Mouse (Mus musculus): ENCODE results near the gene Ccr1l1.
"Not testable (repeated sequence)": the region's sequence is repeated elsewhere in the genome, so short reads cannot be mapped to it uniquely, and the experiment has no call there.

Gene Ccr1l1

GRCm38 (mm10) chr9:123978308-123978707 is at the start of gene Ccr1l1:
Gene Ccr1l1, minus strand, starts transcription at chr9:123978408.
- DNase-seq (ENCODE audit: low read depth, low spot score), result no peak

- DNase-seq (ENCODE audit: low read depth, low spot score), result no peak
Measured at GRCm38 (mm10) chr9:124021672-124022071, 43.5 kb upstream of the Ccr1l1 start, which contains the start of gene Ccr3. Gene Ccr3, plus strand, starts transcription at chr9:124021972.

GRCm38 (mm10) chr9:124019887-124020286 is 41.7 kb upstream of the Ccr1l1 start:
- no peak for DNase-seq (ENCODE audit: low read depth, low spot score)

- DNase-seq (ENCODE audit: low read depth, low spot score), result no peak
Measured at GRCm38 (mm10) chr9:124016048-124016447, 37.8 kb upstream of the Ccr1l1 start.

- DNase-seq (ENCODE audit: low read depth, low spot score), result no peak
Measured at GRCm38 (mm10) chr9:124014985-124015652, 36.9 kb upstream of the Ccr1l1 start.

- DNase-seq (ENCODE audit: low read depth, low spot score), result no peak
Measured at GRCm38 (mm10) chr9:124013270-124013669, 35.1 kb upstream of the Ccr1l1 start.

- no peak for DNase-seq (ENCODE audit: low read depth, low spot score)
Measured at GRCm38 (mm10) chr9:124012691-124013090, 34.5 kb upstream of the Ccr1l1 start.

GRCm38 (mm10) chr9:123999784-124000183 is 21.6 kb upstream of the Ccr1l1 start:
- DNase-seq (ENCODE audit: low read depth, low spot score), result no peak

- no peak for DNase-seq (ENCODE audit: low read depth, low spot score)
Measured at GRCm38 (mm10) chr9:123997719-123998118, 19.5 kb upstream of the Ccr1l1 start.

GRCm38 (mm10) chr9:123991312-123991906 is 13.2 kb upstream of the Ccr1l1 start:
- DNase-seq (ENCODE audit: low read depth, low spot score), result no peak

- no peak for DNase-seq (ENCODE audit: low read depth, low spot score)
Measured at GRCm38 (mm10) chr9:123989671-123990070, 11.5 kb upstream of the Ccr1l1 start.

GRCm38 (mm10) chr9:123986217-123986616 is 8.0 kb upstream of the Ccr1l1 start:
- no peak for DNase-seq (ENCODE audit: low read depth, low spot score)

- no peak for DNase-seq (ENCODE audit: low read depth, low spot score)
Measured at GRCm38 (mm10) chr9:123984943-123985342, 6.7 kb upstream of the Ccr1l1 start.

- DNase-seq (ENCODE audit: low read depth, low spot score), result no peak
Measured at GRCm38 (mm10) chr9:123982720-123983119, 4.5 kb upstream of the Ccr1l1 start.

GRCm38 (mm10) chr9:123981909-123982308 is 3.7 kb upstream of the Ccr1l1 start:
- DNase-seq (ENCODE audit: low read depth, low spot score), result no peak

GRCm38 (mm10) chr9:123980858-123981475 is 2.8 kb upstream of the Ccr1l1 start:
- DNase-seq (ENCODE audit: low read depth, low spot score), result not testable (repeated sequence)

- peak; percentile 59 for DNase-seq (ENCODE audit: low read depth, low spot score)
Measured at GRCm38 (mm10) chr9:123976876-123977663, 1.1 kb downstream of the Ccr1l1 start.

- no peak for DNase-seq (ENCODE audit: low read depth, low spot score)
Measured at GRCm38 (mm10) chr9:123975630-123976029, 2.6 kb downstream of the Ccr1l1 start.

GRCm38 (mm10) chr9:123968290-123968912 is 9.8 kb downstream of the Ccr1l1 start, which contains the start of gene Ccr1:
Gene Ccr1, minus strand, starts transcription at chr9:123968692.
- no peak for DNase-seq (ENCODE audit: low read depth, low spot score)

- DNase-seq (ENCODE audit: low read depth, low spot score), result not testable (repeated sequence)
Measured at GRCm38 (mm10) chr9:123966858-123967495, 11.2 kb downstream of the Ccr1l1 start.

GRCm38 (mm10) chr9:123964776-123965175 is 13.4 kb downstream of the Ccr1l1 start:
- DNase-seq (ENCODE audit: low read depth, low spot score), result no peak

Measured in ZHBTc4 (cell line).